Mouse (Mus musculus) T-helper 1 cell (primary cell): ENCODE measurements around the gene Vmn1r229.

ENCODE experiments used
- in situ Hi-C: fragments of 300-600 bp; cut with MboI, MseI; formaldehyde crosslinking; loops from one replicate; pipeline ENCODE4 v1.15.1; 2025; ENCODE audit warnings: high pct_unique_total_duplicates

Vmn1r229 gene

DNA sequence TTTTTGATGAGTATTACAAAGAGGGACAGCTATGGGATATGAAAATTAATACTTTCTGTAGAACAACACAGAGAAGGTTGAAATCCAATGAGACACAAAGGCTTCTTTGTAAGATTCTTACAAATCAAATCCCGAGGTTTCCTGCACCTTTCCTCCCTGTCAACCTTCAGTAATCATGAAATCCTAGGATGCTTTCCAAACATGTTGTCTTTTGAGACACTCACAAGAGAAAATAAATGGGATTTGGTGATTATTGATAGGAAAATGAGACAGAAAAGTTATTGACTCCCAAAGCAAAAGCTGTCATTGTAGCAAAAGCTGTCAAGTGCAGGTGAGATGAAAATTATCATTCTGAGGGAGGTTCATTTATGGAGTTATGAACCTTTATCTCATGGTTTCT, at the start of gene Vmn1r229:
TSS of gene Vmn1r229 (plus strand) at position 301 of the 400 bp plus-strand sequence.
- in situ Hi-C loops = no loop called here

DNA sequence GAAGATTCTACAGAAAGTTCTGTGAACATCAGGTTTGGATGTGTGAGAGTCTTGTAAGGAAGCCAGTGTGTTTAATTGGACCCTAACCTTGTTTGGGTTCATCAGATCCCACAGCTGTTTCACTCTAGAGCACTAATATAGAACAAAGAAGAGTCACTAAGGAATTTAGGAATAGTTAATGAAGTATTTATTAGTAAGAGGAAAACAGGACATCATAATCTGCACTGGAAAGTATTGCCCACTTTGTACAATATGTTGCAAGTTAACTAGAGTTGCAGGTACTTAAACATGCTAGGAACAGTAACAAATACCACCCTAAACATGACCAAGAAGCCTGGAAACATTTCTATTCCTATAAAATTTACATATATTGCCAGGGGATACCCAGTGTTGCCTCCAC, 25.3 kb upstream of the Vmn1r229 start, which contains the start of gene Vmn1r228:
TSS of gene Vmn1r228 (minus strand) at position 101 of the 400 bp plus-strand sequence.
- in situ Hi-C loops = no loop called here

DNA sequence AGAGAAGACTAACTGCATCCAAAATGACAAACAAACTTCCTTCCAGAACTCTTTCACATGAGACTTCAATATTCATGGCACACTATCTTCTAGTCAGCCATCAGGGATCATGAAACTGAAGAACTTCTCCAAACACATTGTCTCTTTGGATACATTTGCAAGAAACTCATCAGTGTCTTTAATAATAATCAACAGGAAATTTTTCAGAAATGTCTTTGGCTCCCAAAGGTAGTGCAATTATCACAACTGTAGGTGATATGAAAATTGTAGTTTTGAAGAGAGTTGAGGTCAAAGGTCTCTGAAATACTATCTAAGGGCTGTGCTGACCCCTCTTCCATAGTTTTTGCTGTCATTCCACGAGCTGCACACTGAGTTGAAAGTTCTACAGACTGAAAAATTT, 28.8 kb downstream of the Vmn1r229 start, which contains the start of gene Vmn1r230:
TSS of gene Vmn1r230 (plus strand) at position 301 of the 400 bp plus-strand sequence.
- in situ Hi-C loops = no loop called here
